Mouse (Mus musculus) central nervous system, embryonic 18 days (tissue): ENCODE results near the gene Rgr. TPM values are rescaled to one million over a fixed set of nuclear protein-coding genes. Genes with fewer than 3 reads are reported as not detected.

Source experiments
- polyA plus RNA-seq: library from polyadenylated mRNA; depleted of rRNA; stranded (reverse); fragments of >200 nt; gene quantifications from 2 replicates; pipeline ENCODE4 v1.2.3, GENCODE M21; 2012; rRNA removed

Rgr gene
- polyA plus RNA-seq = 0.08 TPM in 1 of 2 replicates, not detected in the other

GRCm38 (mm10) chr14:37048914-37049410 is at the start of gene Rgr:
Gene Rgr (minus strand): TSS chr14:37048964.

GRCm38 (mm10) chr14:37097956-37098530 is 49.3 kb upstream of the Rgr start, which contains the start of gene Cdhr1:
Gene Cdhr1 (minus strand): TSS chr14:37098347.

GRCm38 (mm10) chr14:37067629-37068028 is 18.9 kb upstream of the Rgr start, which contains the start of gene Lrit2:
Gene Lrit2 (plus strand): TSS chr14:37067929.

Other genes starting within 250 kb of the Rgr start
- gene Ccser2, start 80.2 kb downstream of the Rgr start, polyA plus RNA-seq = 66.1 and 68.2 TPM in 2 replicates
- 0.01 TPM in 1 of 2 replicates, not detected in the other for gene Lrit1, start 5.9 kb upstream of the Rgr start, polyA plus RNA-seq
- gene Lrit2, start 19.0 kb upstream of the Rgr start, polyA plus RNA-seq = 0.03 TPM in 1 of 2 replicates, not detected in the other
- gene Cdhr1, start 49.4 kb upstream of the Rgr start, polyA plus RNA-seq = 13.8 and 17.3 TPM in 2 replicates
- 0.33 and 0.53 TPM in 2 replicates for gene 2610528A11Rik, start 65.1 kb upstream of the Rgr start, polyA plus RNA-seq
- 104 and 110 TPM in 2 replicates for gene Ghitm, start 86.3 kb upstream of the Rgr start, polyA plus RNA-seq